ENCODE assay signal across 26 mouse cellular contexts in genomic region chr7:93023489-93024130, GRCm38 (mm10). TPM values are rescaled to one million over a fixed set of nuclear protein-coding genes. Genes with fewer than 3 reads are reported as not detected.
DNase-seq lines count a peak whose midpoint lies in the region; ATAC-seq and TF ChIP-seq lines count a peak whose summit lies in the region.
"Had no signal": no experiment of that assay in that cellular context is flagged by ENCODE, and none has a peak within 500 bp of the region (broad histone marks: within the 10 kb centered on the region; RNA-seq: fewer than 3 reads in every experiment).

No protein-coding gene starts in this region.

- 28% methylated on average over 5 of the region's 5 CpGs for WGBS in midbrain, embryonic 10.5 days
- 10% methylated on average over 5 of the region's 5 CpGs for WGBS in midbrain, embryonic 16.5 days
- WGBS in midbrain, embryonic 12.5 days, result 5% methylated on average over 5 of the region's 5 CpGs
- 15% methylated on average over 5 of the region's 5 CpGs for WGBS in midbrain, embryonic 15.5 days
- WGBS in thymus, adult 2 months, result 91% methylated on average over 5 of the region's 5 CpGs

- H3K27me3 ChIP-seq in midbrain, embryonic 10.5 days (ENCODE audit: low read depth, poor library complexity, severe bottlenecking), result peaks cover 59% of the 10 kb centered on the region
- H3K27me3 ChIP-seq in midbrain, embryonic 16.5 days (ENCODE audit: control insufficient read depth, insufficient read depth, low read depth, low read length), result peaks cover 5% of the 10 kb centered on the region; the same call in 1 of the 2 replicates
- peaks cover 28% of the 10 kb centered on the region for H3K27me3 ChIP-seq in midbrain, embryonic 12.5 days
- H3K27me3 ChIP-seq in midbrain, embryonic 15.5 days (replicated peaks), result no peaks in the 10 kb centered on the region
- no peaks in the 10 kb centered on the region for H3K27me3 ChIP-seq in thymus, adult 2 months (ENCODE audit: control insufficient read depth, insufficient read depth, low read length)
- H3K27me3 ChIP-seq: embryonic facial prominence, embryonic 13.5 days; hindbrain, embryonic 12.5 days had no signal

- H3K9me3 ChIP-seq in midbrain, embryonic 10.5 days (replicated peaks), result no peaks in the 10 kb centered on the region
- no peaks in the 10 kb centered on the region for H3K9me3 ChIP-seq in midbrain, embryonic 16.5 days (replicated peaks; ENCODE audit: control insufficient read depth, low read length, poor library complexity, severe bottlenecking)
- H3K9me3 ChIP-seq in midbrain, embryonic 12.5 days, result no peaks in the 10 kb centered on the region
- no peaks in the 10 kb centered on the region for H3K9me3 ChIP-seq in midbrain, embryonic 15.5 days
- H3K9me3 ChIP-seq: embryonic facial prominence, embryonic 10.5 days; embryonic facial prominence, embryonic 13.5 days; hindbrain, embryonic 12.5 days had no signal

- no peak overlapping the region for H3K4me2 ChIP-seq in midbrain, embryonic 16.5 days (ENCODE audit: low read length)
- H3K4me2 ChIP-seq in midbrain, embryonic 12.5 days (replicated peaks), result peak overlapping the region; percentile 19; the same call in 1 of the 2 replicates
- H3K4me2 ChIP-seq in midbrain, embryonic 15.5 days, result no peak overlapping the region
- H3K4me2 ChIP-seq: embryonic facial prominence, embryonic 13.5 days; heart, embryonic 11.5 days; hindbrain, embryonic 12.5 days had no signal

- ATAC-seq in midbrain, embryonic 16.5 days, result no peak
- ATAC-seq in midbrain, embryonic 12.5 days (ENCODE audit: low FRiP score, low read depth), result peak; percentile 85
- peak; percentile 45 for ATAC-seq in midbrain, embryonic 15.5 days (replicated peaks)
- ATAC-seq: CD4-positive, CD25-positive, alpha-beta regulatory T cell, adult 4 months; forebrain, embryonic 14.5 days; forebrain, postnatal 0 days; hindbrain, embryonic 16.5 days had no signal

- H3K4me1 ChIP-seq in midbrain, embryonic 10.5 days, result peaks cover 38% of the 10 kb centered on the region
- no peaks in the 10 kb centered on the region for H3K4me1 ChIP-seq in midbrain, embryonic 16.5 days (ENCODE audit: control insufficient read depth, insufficient read depth, low read length)
- H3K4me1 ChIP-seq in midbrain, embryonic 12.5 days, result peaks cover 12% of the 10 kb centered on the region
- H3K4me1 ChIP-seq in midbrain, embryonic 15.5 days, result peaks cover 7% of the 10 kb centered on the region; the same call in 1 of the 2 replicates
- no peaks in the 10 kb centered on the region for H3K4me1 ChIP-seq in thymus, adult 2 months (replicated peaks; ENCODE audit: control insufficient read depth, insufficient read depth, low read length)
- H3K4me1 ChIP-seq: embryonic facial prominence, embryonic 10.5 days; embryonic facial prominence, embryonic 13.5 days had no signal

- H3K27ac ChIP-seq in midbrain, embryonic 10.5 days (replicated peaks), result peak overlapping the region; percentile 79
- H3K27ac ChIP-seq in midbrain, embryonic 16.5 days (ENCODE audit: low read length), result no peak overlapping the region
- peak overlapping the region; percentile 65 for H3K27ac ChIP-seq in midbrain, embryonic 12.5 days (replicated peaks)
- no peak overlapping the region for H3K27ac ChIP-seq in midbrain, embryonic 15.5 days
- H3K27ac ChIP-seq in thymus, adult 2 months (ENCODE audit: control insufficient read depth, insufficient read depth, low read length), result no peak overlapping the region
- H3K27ac ChIP-seq: embryonic facial prominence, embryonic 10.5 days; embryonic facial prominence, embryonic 13.5 days; gastrocnemius, adult 2 months; hindbrain, embryonic 12.5 days had no signal

- H3K9ac ChIP-seq in midbrain, embryonic 16.5 days (ENCODE audit: low read depth, low read length), result no peak overlapping the region
- H3K9ac ChIP-seq in midbrain, embryonic 12.5 days (replicated peaks), result no peak overlapping the region
- no peak overlapping the region for H3K9ac ChIP-seq in midbrain, embryonic 15.5 days
- H3K9ac ChIP-seq: embryonic facial prominence, embryonic 13.5 days; forebrain, postnatal 0 days; hindbrain, embryonic 12.5 days had no signal

- H3K4me3 ChIP-seq in midbrain, embryonic 10.5 days, result no peak overlapping the region; the same call in 1 of the 2 replicates
- H3K4me3 ChIP-seq in midbrain, embryonic 16.5 days (ENCODE audit: low read depth, low read length), result no peak overlapping the region
- H3K4me3 ChIP-seq in midbrain, embryonic 12.5 days, result no peak overlapping the region
- no peak overlapping the region for H3K4me3 ChIP-seq in midbrain, embryonic 15.5 days
- no peak overlapping the region for H3K4me3 ChIP-seq in thymus, adult 2 months (ENCODE audit: control insufficient read depth, insufficient read depth, low read length)
- H3K4me3 ChIP-seq: embryonic facial prominence, embryonic 10.5 days; embryonic facial prominence, embryonic 13.5 days; erythroblast, embryonic 14.5 days; gastrocnemius, adult 2 months; hindbrain, embryonic 12.5 days had no signal

- no peaks in the 10 kb centered on the region for H3K36me3 ChIP-seq in midbrain, embryonic 10.5 days
- H3K36me3 ChIP-seq in midbrain, embryonic 16.5 days (ENCODE audit: control insufficient read depth, insufficient read depth, low read length), result no peaks in the 10 kb centered on the region
- H3K36me3 ChIP-seq in midbrain, embryonic 12.5 days, result no peaks in the 10 kb centered on the region
- no peaks in the 10 kb centered on the region for H3K36me3 ChIP-seq in midbrain, embryonic 15.5 days (replicated peaks)
- H3K36me3 ChIP-seq in thymus, adult 2 months (ENCODE audit: control insufficient read depth, insufficient read depth, low read length), result no peaks in the 10 kb centered on the region
- H3K36me3 ChIP-seq: embryonic facial prominence, embryonic 10.5 days; embryonic facial prominence, embryonic 13.5 days; hindbrain, embryonic 12.5 days had no signal

- DNase-seq in midbrain, embryonic 10.5 days (ENCODE audit: low spot score), result peak; percentile 32
- DNase-seq in brain, embryonic 14.5 days (ENCODE audit: low read depth), result peak; percentile 50
- no peak for DNase-seq in thymus, adult 2 months
- no peak for DNase-seq in liver
- DNase-seq: adrenal gland, adult 2 months; adrenal gland, postnatal 14 days; cerebellum, adult 11-12 months; cerebellum, adult 8-10 months; cerebellum, postnatal 10 days; cerebellum, postnatal 36 days; embryo, embryonic 11 days; forebrain, postnatal 0 days; gastrocnemius, adult 2 months; gastrocnemius, postnatal 14 days; heart, adult 11 months had no signal

- no peak for TF ChIP-seq POLR2A in brain, embryonic 14.5 days (IDR thresholded peaks at IDR 0.05; ENCODE audit: borderline replicate concordance, extremely low read depth, insufficient read depth, insufficient read length, poor library complexity, severe bottlenecking)
- TF ChIP-seq POLR2A in thymus, adult 2 months (IDR thresholded peaks at IDR 0.05; ENCODE audit: control insufficient read depth, extremely low read depth, insufficient read depth, low read length, poor library complexity), result no peak

- no peak for TF ChIP-seq CTCF in brain, embryonic 14.5 days (IDR thresholded peaks at IDR 0.05; ENCODE audit: borderline replicate concordance, extremely low read depth, insufficient read depth, insufficient read length)
- TF ChIP-seq CTCF in thymus, adult 2 months (IDR thresholded peaks at IDR 0.05; ENCODE audit: borderline replicate concordance, control insufficient read depth, extremely low read depth, insufficient read depth, low read length, poor library complexity), result no peak

RNA-seq across cellular contexts. Expression of gene Fam181b, which starts 56.1 kb away (rescaled TPM):
- polyA plus RNA-seq in midbrain, embryonic 10.5 days (2016; fragmentation: Nextera tagmentation; extraction: Ambion mirVana), result 65.1 and 66.1 TPM in 2 replicates
- 28.0 and 33.6 TPM in 2 replicates for polyA plus RNA-seq in midbrain, embryonic 16.5 days (2015; fragmentation: Nextera tagmentation; extraction: Ambion mirVana)
- 25.8 and 29.7 TPM in 2 replicates for polyA plus RNA-seq in brain, embryonic 14.5 days (2012; rRNA removed)
- polyA plus RNA-seq in midbrain, embryonic 12.5 days (2016; fragmentation: Nextera tagmentation; extraction: Ambion mirVana), result 62.0 and 66.8 TPM in 2 replicates
- polyA plus RNA-seq in midbrain, embryonic 15.5 days (2015; fragmentation: Nextera tagmentation; extraction: Ambion mirVana), result 32.2 and 37.9 TPM in 2 replicates
- 1.6 and 2.0 TPM in 2 replicates for polyA plus RNA-seq in thymus, adult 2 months (2012; rRNA removed)
- polyA plus RNA-seq: CD4-positive, CD25-positive, alpha-beta regulatory T cell, adult 4 months; erythroblast, embryonic 14.5 days had no signal

Comparison
In these comparisons a context has a peak if more than half of its experiments do, and no peak if none do; other contexts are left out.
1. H3K27ac ChIP-seq: peak in midbrain, embryonic 10.5 days (single experiment) and midbrain, embryonic 12.5 days (single experiment); none in midbrain, embryonic 16.5 days (single experiment), midbrain, embryonic 15.5 days (single experiment) and thymus, adult 2 months (single experiment).
2. DNase-seq: peak in midbrain, embryonic 10.5 days (single experiment) and brain, embryonic 14.5 days (single experiment); none in thymus, adult 2 months (single experiment) and liver (single experiment).